Mouse (Mus musculus) liver, adult 2 months (tissue): ENCODE data around the gene Cptp.

ENCODE experiments used
- CTCF ChIP-seq: fragments of 200-500 bp; IDR thresholded peaks from 2 replicates; pipeline ENCODE4 v1.5.1; 2011; ENCODE audit warnings: low read depth, low read length, control low read depth
- POLR2A ChIP-seq: fragments of 200-500 bp; IDR thresholded peaks from 2 replicates; pipeline ENCODE4 v1.6.1; 2011; ENCODE audit warnings: low read length, control low read depth; ENCODE audit not compliant: insufficient read depth; ENCODE audit errors: extremely low read depth

- TF ChIP-seq POLR2A: no peak
- no peak for TF ChIP-seq CTCF
Measured at GRCm38 (mm10) chr4:155905634-155906033, 36.4 kb upstream of the Cptp start.
